Mouse (Mus musculus) gastrocnemius, postnatal 25 days (tissue): ENCODE data around the gene Guca2a. TPM values are rescaled to one million over a fixed set of nuclear protein-coding genes. Genes with fewer than 3 reads are reported as not detected.

Experiments
- DNase-seq: peaks from one replicate; pipeline ENCODE4 v3.0.0; 2022
- total RNA-seq, 2 experiments: library from RNA; stranded (reverse); gene quantifications; 1 replicate in 1 of 2; 2 replicates in 1 of 2; pipeline ENCODE4 v1.2.3; 2021

The Guca2a gene
- total RNA-seq, 2 experiments from 2014 or later: not detected

GRCm38 (mm10) chr4:119642666-119643065, 5.2 kb downstream of the Guca2a start:
- no peak for DNase-seq

- no peak for DNase-seq
Measured at GRCm38 (mm10) chr4:119657011-119657410, 19.5 kb downstream of the Guca2a start.

- DNase-seq: no peak
Measured at GRCm38 (mm10) chr4:119658246-119658645, 20.7 kb downstream of the Guca2a start.

- no peak for DNase-seq
Measured at GRCm38 (mm10) chr4:119658731-119659130, 21.2 kb downstream of the Guca2a start, which contains the start of gene Guca2b. Gene Guca2b (minus strand): TSS chr4:119658954.

GRCm38 (mm10) chr4:119660007-119660406, 22.5 kb downstream of the Guca2a start:
- no peak for DNase-seq

GRCm38 (mm10) chr4:119662151-119662550, 24.6 kb downstream of the Guca2a start:
- DNase-seq: no peak

- DNase-seq: no peak
Measured at GRCm38 (mm10) chr4:119662976-119663375, 25.5 kb downstream of the Guca2a start.

- DNase-seq: no peak
Measured at GRCm38 (mm10) chr4:119663409-119664095, 26.0 kb downstream of the Guca2a start.

- no peak for DNase-seq
Measured at GRCm38 (mm10) chr4:119665166-119665565, 27.7 kb downstream of the Guca2a start.

- peak; percentile 63 for DNase-seq
Measured at GRCm38 (mm10) chr4:119666116-119666515, 28.6 kb downstream of the Guca2a start.

GRCm38 (mm10) chr4:119667454-119667853, 29.9 kb downstream of the Guca2a start:
- no peak for DNase-seq

- DNase-seq: no peak
Measured at GRCm38 (mm10) chr4:119668185-119668584, 30.7 kb downstream of the Guca2a start.

GRCm38 (mm10) chr4:119668596-119668995, 31.1 kb downstream of the Guca2a start:
- no peak for DNase-seq

GRCm38 (mm10) chr4:119669356-119670209, 32.1 kb downstream of the Guca2a start:
- no peak for DNase-seq

- no peak for DNase-seq
Measured at GRCm38 (mm10) chr4:119670210-119670555, 32.7 kb downstream of the Guca2a start.

- no peak for DNase-seq
Measured at GRCm38 (mm10) chr4:119670736-119671135, 33.2 kb downstream of the Guca2a start.

GRCm38 (mm10) chr4:119671164-119671563, 33.7 kb downstream of the Guca2a start:
- no peak for DNase-seq

GRCm38 (mm10) chr4:119672685-119673084, 35.2 kb downstream of the Guca2a start:
- no peak for DNase-seq

GRCm38 (mm10) chr4:119682596-119682995, 45.1 kb downstream of the Guca2a start:
- no peak for DNase-seq

- DNase-seq: no peak
Measured at GRCm38 (mm10) chr4:119685746-119686145, 48.2 kb downstream of the Guca2a start.
